Mouse (Mus musculus) kidney, embryonic 16.5 days (tissue): Measurements from ENCODE around the gene Dsel. TPM values are rescaled to one million over a fixed set of nuclear protein-coding genes. Genes with fewer than 3 reads are reported as not detected.
A peak's percentile ranks its signal among the peaks of the same experiment; 100 is the strongest.

ENCODE experiments used
- ATAC-seq: fragments of 200-750 bp; cut with Nextera tagmentation; 2 replicates; pipeline ENCODE4 v1.8.0; 2017; ENCODE audit warnings: moderate TSS enrichment; ENCODE audit not compliant: low FRiP score, low TSS enrichment
- H3K27ac ChIP-seq: fragments of 300-500 bp; sonication (generic); 2 replicates; pipeline ENCODE4 v1.5.1; 2014; ENCODE audit warnings: low read length
- H3K27me3 ChIP-seq: fragments of 300-500 bp; sonication (generic); 2 replicates; pipeline ENCODE4 v1.6.1; 2014; ENCODE audit warnings: low read length, control low read depth, mixed read lengths; ENCODE audit not compliant: insufficient read depth
- H3K36me3 ChIP-seq: fragments of 300-500 bp; sonication (generic); 2 replicates; pipeline ENCODE4 v1.6.1; 2014; ENCODE audit warnings: low read length, control low read depth, mixed read lengths; ENCODE audit not compliant: insufficient read depth
- H3K4me1 ChIP-seq: fragments of 300-500 bp; sonication (generic); 2 replicates; pipeline ENCODE4 v1.6.1; 2014; ENCODE audit warnings: low read length, control low read depth, mixed read lengths; ENCODE audit not compliant: insufficient read depth
- H3K4me2 ChIP-seq: fragments of 300-500 bp; sonication (generic); replicated peaks from 2 replicates; pipeline ENCODE4 v1.6.1; 2014; ENCODE audit warnings: low read depth, low read length
- H3K4me3 ChIP-seq: fragments of 300-500 bp; sonication (generic); 2 replicates; pipeline ENCODE4 v1.5.1; 2014; ENCODE audit warnings: mild to moderate bottlenecking, low read length
- H3K9ac ChIP-seq: fragments of 300-500 bp; sonication (generic); replicated peaks from 2 replicates; pipeline ENCODE4 v1.6.1; 2014; ENCODE audit warnings: low read length
- H3K9me3 ChIP-seq: fragments of 300-500 bp; sonication (generic); 2 replicates; pipeline ENCODE4 v1.6.1; 2016; ENCODE audit warnings: low read length, control low read depth
- WGBS: fragments of 180-500 bp; shearing (Covaris S2); extraction: QIAGEN DNeasy Blood & Tissue Kit; methylation state at CpG from one replicate; pipeline ENCODE4 v1.1.7; 2014; 5-methylcytosine and 5-hydroxymethylcytosine counted together
- polyA plus RNA-seq: library from polyadenylated mRNA; unstranded; fragments of >200 nt; fragmentation: Nextera tagmentation; extraction: Ambion mirVana; gene quantifications from 2 replicates; pipeline ENCODE4 v1.2.1, GENCODE M21; 2015

The Dsel gene
- 8.9 and 9.0 TPM in 2 replicates for polyA plus RNA-seq

GRCm38 (mm10) chr1:111864779-111865165 is at the start of gene Dsel:
TSS of gene Dsel (minus strand) at chr1:111864918.
- Histone ChIP-seq H3K4me1 (0 out of 2 replicates have a peak, but pooled peaks cover 8% of the 10 kb centered on the region), H3K4me2 (peak within 1 kb of the TSS; percentile 67), H3K27me3 (no peaks in the 10 kb centered on the region), H3K9me3 (no peaks in the 10 kb centered on the region), H3K27ac (peak within 1 kb of the TSS; percentile 86), H3K36me3 (no peaks in the 10 kb centered on the region), H3K9ac (peak within 1 kb of the TSS; percentile 84), H3K4me3 (peak within 1 kb of the TSS; percentile 70)
- under 1% methylated on average over 29 of the region's 33 CpGs for WGBS
- peak; percentile 99 for ATAC-seq

DNA sequence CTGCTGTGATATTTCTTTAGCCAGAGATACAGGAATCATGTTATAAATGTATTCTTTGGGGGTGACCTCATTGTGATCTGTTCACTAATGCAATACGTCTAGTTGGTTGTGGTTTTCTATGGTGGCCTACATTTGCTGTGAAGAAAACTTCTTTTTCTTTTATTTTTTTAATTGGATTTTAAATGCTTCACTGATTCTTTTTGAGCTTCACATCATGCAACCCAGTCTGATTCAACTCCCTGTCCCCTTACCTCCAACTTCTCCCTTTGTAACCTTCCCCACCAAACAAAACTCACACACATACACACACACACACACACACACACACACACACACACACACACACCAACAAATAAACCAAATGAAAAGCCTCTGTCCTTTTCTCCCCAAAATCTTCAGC is 46.7 kb upstream of the Dsel start:
- no peaks in the 10 kb centered on the region for H3K9me3 ChIP-seq
- no peaks in the 10 kb centered on the region for H3K27me3 ChIP-seq
- H3K36me3 ChIP-seq = no peaks in the 10 kb centered on the region
- no peak overlapping the region for H3K4me2 ChIP-seq
- ATAC-seq = no peak
- WGBS = 88% methylated on average over 1 of the region's 1 CpGs
- H3K27ac ChIP-seq = no peak overlapping the region
- H3K4me1 ChIP-seq = no peaks in the 10 kb centered on the region
- H3K9ac ChIP-seq = no peak overlapping the region
- no peak overlapping the region for H3K4me3 ChIP-seq

DNA sequence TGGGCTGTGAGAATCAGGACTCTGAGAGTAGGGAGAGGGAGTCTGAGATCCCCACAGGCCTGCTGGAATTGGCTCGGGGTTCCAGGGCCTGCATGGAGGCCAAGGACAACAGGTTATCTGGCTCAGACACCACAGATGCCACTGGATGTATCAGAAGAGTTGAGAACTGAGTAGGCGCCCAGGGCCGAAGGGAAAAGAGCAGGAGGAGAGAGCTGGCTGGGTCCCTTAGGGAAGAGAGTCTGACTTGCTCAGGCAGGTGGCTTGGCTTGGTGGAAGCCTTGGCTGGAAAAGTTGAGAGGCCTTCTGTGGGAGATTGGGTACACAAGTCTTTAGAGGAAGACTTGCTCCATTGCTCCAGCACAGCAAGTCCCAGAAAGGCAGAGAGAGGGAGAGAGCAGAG is 18.6 kb upstream of the Dsel start:
- Histone ChIP-seq H3K36me3 (no peaks in the 10 kb centered on the region), H3K9me3 (no peaks in the 10 kb centered on the region), H3K27me3 (no peaks in the 10 kb centered on the region), H3K4me2 (no peak overlapping the region), H3K9ac (no peak overlapping the region), H3K4me3 (no peak overlapping the region), H3K4me1 (no peaks in the 10 kb centered on the region), H3K27ac (no peak overlapping the region)
- WGBS = 86% methylated on average over 3 of the region's 3 CpGs
- no peak for ATAC-seq

GRCm38 (mm10) chr1:111875784-111876183 is 11.1 kb upstream of the Dsel start:
- Histone ChIP-seq H3K36me3 (no peaks in the 10 kb centered on the region), H3K9me3 (no peaks in the 10 kb centered on the region), H3K4me1 (no peaks in the 10 kb centered on the region), H3K9ac (no peak overlapping the region), H3K4me2 (no peak overlapping the region), H3K27me3 (no peaks in the 10 kb centered on the region), H3K4me3 (no peak overlapping the region), H3K27ac (no peak overlapping the region)
- no peak for ATAC-seq

- Histone ChIP-seq H3K4me1 (no peaks in the 10 kb centered on the region), H3K4me3 (no peak overlapping the region), H3K27me3 (no peaks in the 10 kb centered on the region), H3K36me3 (no peaks in the 10 kb centered on the region), H3K27ac (no peak overlapping the region), H3K9me3 (no peaks in the 10 kb centered on the region), H3K9ac (no peak overlapping the region), H3K4me2 (no peak overlapping the region)
- ATAC-seq = no peak
Observed at GRCm38 (mm10) chr1:111873196-111873595, 8.5 kb upstream of the Dsel start.

GRCm38 (mm10) chr1:111865467-111865866 is 749 bp upstream of the Dsel start:
- Histone ChIP-seq H3K4me2 (peak overlapping the region; percentile 67; the same call in 1 of the 2 replicates), H3K27ac (no peak overlapping the region), H3K9ac (no peak overlapping the region), H3K4me3 (no peak overlapping the region; the same call in 1 of the 2 replicates), H3K9me3 (no peaks in the 10 kb centered on the region), H3K36me3 (no peaks in the 10 kb centered on the region), H3K4me1 (0 out of 2 replicates have a peak, but pooled peaks cover 8% of the 10 kb centered on the region), H3K27me3 (no peaks in the 10 kb centered on the region)
- WGBS = 44% methylated on average over 2 of the region's 2 CpGs
- no peak for ATAC-seq

DNA sequence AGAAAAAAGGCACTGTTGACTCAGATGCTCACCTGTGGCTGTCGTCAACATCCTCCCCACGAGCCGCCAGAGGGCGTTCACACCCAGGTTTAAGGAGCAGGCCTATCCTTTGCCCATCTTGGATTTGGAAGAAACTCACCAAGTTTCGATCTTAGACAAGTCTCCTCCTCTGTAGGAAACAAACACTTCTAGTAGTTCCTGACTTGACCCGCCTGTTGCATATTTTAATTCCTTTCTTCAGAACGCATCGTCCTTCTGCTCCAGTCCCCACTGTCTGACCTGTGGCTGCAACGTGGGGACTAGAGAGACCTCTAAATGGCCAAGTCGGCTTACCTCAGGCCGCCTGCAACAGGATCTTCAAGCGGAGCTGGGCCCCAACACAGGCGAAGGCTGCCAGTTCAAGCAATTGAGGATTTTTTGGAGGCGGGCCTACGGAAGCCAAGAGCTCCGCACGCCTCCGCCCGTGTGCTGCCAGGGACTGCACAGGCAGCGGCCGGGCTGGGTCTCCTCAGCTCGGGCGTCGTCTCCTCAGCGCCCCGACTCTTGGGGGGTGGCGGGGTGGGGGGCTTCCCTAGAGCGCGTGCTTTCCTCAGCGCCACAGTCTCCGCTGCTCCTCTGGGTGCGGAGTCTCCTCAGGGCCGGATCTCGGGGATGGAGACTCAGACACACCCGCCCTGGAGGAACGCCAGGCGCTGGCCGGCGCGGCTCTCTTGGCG is 497 bp downstream of the Dsel start:
- no peaks in the 10 kb centered on the region for H3K9me3 ChIP-seq
- no peaks in the 10 kb centered on the region for H3K36me3 ChIP-seq
- H3K4me3 ChIP-seq = peak overlapping the region; percentile 70
- ATAC-seq = peak; percentile 91
- peak overlapping the region; percentile 86 for H3K27ac ChIP-seq
- H3K27me3 ChIP-seq = no peaks in the 10 kb centered on the region
- H3K9ac ChIP-seq = peak overlapping the region; percentile 84
- 0 out of 2 replicates have a peak, but pooled peaks cover 8% of the 10 kb centered on the region for H3K4me1 ChIP-seq
- under 1% methylated on average over 41 of the region's 41 CpGs for WGBS
- peak overlapping the region; percentile 67 for H3K4me2 ChIP-seq

DNA sequence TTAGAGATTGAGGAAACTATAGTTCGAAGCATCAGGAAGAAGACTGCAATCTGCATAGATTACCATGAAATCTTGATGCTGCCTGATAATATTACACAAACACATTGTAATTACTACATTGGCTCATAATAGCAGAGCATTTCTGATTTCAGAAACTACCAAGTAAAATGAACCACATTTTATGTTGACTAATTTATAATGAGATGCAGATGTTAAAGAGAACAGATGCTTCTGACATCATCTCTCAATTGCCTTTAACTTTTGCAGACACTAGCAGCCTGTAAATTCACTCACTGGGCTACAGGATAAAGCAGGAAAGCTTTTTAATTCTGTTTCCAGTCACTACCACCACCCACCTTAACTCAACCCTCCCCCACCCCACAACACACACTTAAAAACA is 6.9 kb downstream of the Dsel start:
- Histone ChIP-seq H3K4me1 (no peaks in the 10 kb centered on the region), H3K9ac (no peak overlapping the region), H3K4me3 (no peak overlapping the region), H3K9me3 (no peaks in the 10 kb centered on the region), H3K27ac (no peak overlapping the region), H3K36me3 (no peaks in the 10 kb centered on the region), H3K27me3 (no peaks in the 10 kb centered on the region), H3K4me2 (no peak overlapping the region)
- no peak for ATAC-seq
- WGBS = 77% methylated on average over 1 of the region's 1 CpGs

DNA sequence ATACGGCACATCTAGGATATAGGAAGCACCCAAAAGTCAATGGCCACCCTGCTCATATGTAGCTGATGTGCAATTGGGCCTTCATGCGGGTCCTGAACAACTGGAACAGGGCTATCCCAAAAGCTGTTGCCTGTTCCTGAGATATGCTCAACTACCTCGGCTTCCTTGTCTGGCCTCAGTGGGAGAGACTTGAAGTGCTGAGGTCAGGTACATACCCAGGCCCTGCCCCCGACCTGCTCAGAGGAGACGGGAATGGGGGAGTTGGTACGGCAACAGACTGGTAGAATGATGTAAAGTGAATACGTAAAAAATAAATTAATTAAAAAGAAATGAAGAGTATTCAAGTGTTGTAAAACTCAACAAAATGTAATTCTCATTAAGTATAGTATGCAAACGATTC is 12.3 kb downstream of the Dsel start:
- ATAC-seq = no peak
- WGBS = 88% methylated on average over 8 of the region's 8 CpGs

DNA sequence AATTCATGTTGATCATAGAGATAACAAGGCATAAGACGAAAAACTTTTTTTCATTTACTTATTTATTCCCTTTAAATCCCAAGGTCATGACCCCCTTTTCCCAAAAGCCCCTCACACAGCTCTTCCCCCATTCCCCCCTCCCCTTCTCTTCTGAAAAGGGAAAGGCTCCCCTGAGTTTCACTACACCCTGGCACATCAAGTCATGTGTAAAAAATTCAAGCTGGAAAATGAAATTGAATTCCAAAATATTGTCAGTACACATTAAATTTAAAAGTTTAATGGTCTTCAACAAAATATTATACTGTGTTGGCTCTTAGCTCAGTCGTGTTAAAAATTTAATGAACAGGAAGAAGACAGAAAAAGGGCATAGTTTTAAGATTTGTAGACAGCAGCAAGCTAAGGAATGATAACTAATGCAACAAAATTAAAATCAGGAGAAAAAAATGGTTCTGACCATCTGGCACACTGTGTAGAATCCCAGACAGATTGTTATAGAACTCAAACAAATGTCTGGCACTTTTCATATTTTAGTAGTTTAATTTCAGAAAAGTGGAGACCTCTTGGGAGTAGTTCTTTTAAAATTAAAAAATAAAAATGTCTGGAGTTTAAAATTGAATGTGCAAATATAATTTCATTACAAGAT is 31.0 kb downstream of the Dsel start:
- WGBS = 61% methylated on average over 2 of the region's 2 CpGs
- Histone ChIP-seq H3K27me3 (no peaks in the 10 kb centered on the region), H3K36me3 (no peaks in the 10 kb centered on the region), H3K9me3 (no peaks in the 10 kb centered on the region), H3K27ac (no peak overlapping the region), H3K4me1 (no peaks in the 10 kb centered on the region), H3K4me3 (no peak overlapping the region), H3K4me2 (no peak overlapping the region), H3K9ac (no peak overlapping the region)
- ATAC-seq = no peak

More for the DNA sequence above, 12.3 kb downstream of the Dsel start:
- no peak overlapping the region for H3K4me3 ChIP-seq
- no peak overlapping the region for H3K4me2 ChIP-seq
- H3K9me3 ChIP-seq = no peaks in the 10 kb centered on the region
- H3K4me1 ChIP-seq = no peaks in the 10 kb centered on the region
- no peaks in the 10 kb centered on the region for H3K36me3 ChIP-seq
- H3K9ac ChIP-seq = no peak overlapping the region
- no peaks in the 10 kb centered on the region for H3K27me3 ChIP-seq
- H3K27ac ChIP-seq = no peak overlapping the region
